Mouse (Mus musculus): ENCODE data around the gene Prr18.

The Prr18 gene

DNA sequence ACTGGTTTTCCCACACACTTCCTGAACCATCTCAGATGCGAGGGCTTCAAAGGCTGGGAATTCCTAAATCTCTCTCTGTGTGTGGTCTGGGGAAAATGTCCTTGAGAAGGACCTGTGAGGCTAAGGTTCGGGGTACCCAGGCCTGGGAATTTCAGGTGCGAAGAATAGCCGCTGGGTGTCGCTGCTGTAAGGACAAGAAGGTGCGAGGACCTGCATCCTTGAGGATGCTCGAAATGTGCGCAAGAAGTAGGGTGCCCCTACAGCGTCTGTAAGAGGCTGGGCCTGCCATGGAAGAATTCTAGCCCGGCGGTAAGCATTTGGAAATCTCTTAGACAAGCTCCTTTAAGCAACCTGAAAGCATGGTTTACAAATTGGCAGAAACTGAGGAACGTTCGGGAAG lies 51.2 kb downstream of the Prr18 start:
- in situ Hi-C loops (cut with MboI, MseI) = loop anchor here (5.0 kb wide), 1 partner anchor 79 kb away; no protein-coding TSS in a partner anchor

- in situ Hi-C loops (cut with MboI, MseI) = loop anchor here (5.0 kb wide), 1 partner anchor 78 kb away; no protein-coding TSS in a partner anchor
Measured at GRCm38 (mm10) chr17:8388990-8389789, 51.9 kb downstream of the Prr18 start.

- in situ Hi-C loops (cut with MboI, MseI) = loop anchor here (5.0 kb wide), 1 partner anchor 78 kb away; no protein-coding TSS in a partner anchor
Measured at GRCm38 (mm10) chr17:8389790-8390095, 52.5 kb downstream of the Prr18 start.

- in situ Hi-C loops (cut with MboI, MseI) = no loop called here
Measured at GRCm38 (mm10) chr17:8390487-8390886, 53.2 kb downstream of the Prr18 start.

Data from T-helper 1 cell (primary cell).